Mouse (Mus musculus) lung, embryonic 16.5 days (tissue): ENCODE results near the gene Gm28308. TPM values are rescaled to one million over a fixed set of nuclear protein-coding genes. Genes with fewer than 3 reads are reported as not detected.
A peak's percentile ranks its signal among the peaks of the same experiment; 100 is the strongest.

Source experiments
- ATAC-seq: fragments of 200-750 bp; cut with Nextera tagmentation; 2 replicates; pipeline ENCODE4 v1.8.0; 2017; ENCODE audit warnings: low read depth, mild to moderate bottlenecking, moderate library complexity
- H3K27ac ChIP-seq: fragments of 300-500 bp; sonication (generic); 2 replicates; pipeline ENCODE4 v1.5.1; 2014; ENCODE audit warnings: mild to moderate bottlenecking, control low read depth, low read length
- H3K27me3 ChIP-seq: fragments of 300-500 bp; sonication (generic); 2 replicates; pipeline ENCODE4 v1.6.1; 2014; ENCODE audit warnings: low read depth, low read length, mixed read lengths; ENCODE audit not compliant: control insufficient read depth, insufficient read depth
- H3K36me3 ChIP-seq: fragments of 300-500 bp; sonication (generic); 2 replicates; pipeline ENCODE4 v1.6.1; 2014; ENCODE audit warnings: low read length; ENCODE audit not compliant: control insufficient read depth, insufficient read depth
- H3K4me1 ChIP-seq: fragments of 300-500 bp; sonication (generic); replicated peaks from 2 replicates; pipeline ENCODE4 v1.6.1; 2014; ENCODE audit warnings: low read length, mixed read lengths; ENCODE audit not compliant: control insufficient read depth, insufficient read depth
- H3K4me2 ChIP-seq: fragments of 300-500 bp; sonication (generic); 2 replicates; pipeline ENCODE4 v1.6.1; 2014; ENCODE audit warnings: low read depth, low read length, control low read depth
- H3K4me3 ChIP-seq: fragments of 300-500 bp; sonication (generic); 2 replicates; pipeline ENCODE4 v1.5.1; 2014; ENCODE audit warnings: mild to moderate bottlenecking, low read length, control low read depth
- H3K9ac ChIP-seq: fragments of 300-500 bp; sonication (generic); 2 replicates; pipeline ENCODE4 v1.6.1; 2014; ENCODE audit warnings: low read length, control low read depth
- H3K9me3 ChIP-seq: fragments of 300-500 bp; sonication (generic); 2 replicates; pipeline ENCODE4 v1.6.1; 2016; ENCODE audit warnings: low read length; ENCODE audit not compliant: control insufficient read depth
- WGBS: fragments of 180-500 bp; shearing (Covaris S2); extraction: QIAGEN DNeasy Blood & Tissue Kit; methylation state at CpG from one replicate; pipeline ENCODE4 v1.1.7; 2014; 5-methylcytosine and 5-hydroxymethylcytosine counted together
- polyA plus RNA-seq: library from polyadenylated mRNA; unstranded; fragments of >200 nt; fragmentation: Nextera tagmentation; extraction: Ambion mirVana; gene quantifications from 2 replicates; pipeline ENCODE4 v1.2.1, GENCODE M21; 2015

Gm28308 gene
- polyA plus RNA-seq, 1 experiment from 2014 or later = not detected

DNA sequence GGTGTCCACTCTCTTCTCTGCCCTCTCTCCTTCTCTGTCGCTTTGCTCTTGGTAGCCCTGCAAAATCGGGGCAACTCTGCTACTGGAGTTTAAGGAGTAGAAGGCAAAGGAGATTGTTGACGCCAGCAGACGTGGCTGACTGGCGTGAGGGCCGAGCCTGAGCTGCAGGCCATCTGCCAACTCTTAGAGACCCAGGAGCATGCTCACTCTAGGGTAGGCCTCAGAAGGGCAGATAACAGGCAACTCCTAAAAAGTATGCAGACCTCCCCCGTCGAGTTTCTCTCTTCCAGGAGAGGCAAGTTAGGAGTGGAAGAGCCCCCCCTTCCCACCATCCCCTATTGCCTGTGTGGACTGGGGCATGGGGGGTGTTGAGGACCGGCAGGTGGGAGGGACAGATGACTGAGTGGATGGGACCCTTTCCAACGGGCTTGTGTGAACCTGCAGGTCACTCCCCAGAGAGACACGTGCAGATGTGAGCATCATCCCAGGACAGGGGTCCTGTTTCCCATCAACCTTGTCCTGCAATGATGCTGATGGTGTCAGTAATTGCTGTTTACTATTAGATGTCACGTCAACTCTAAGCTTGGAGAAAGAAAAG, 53.9 kb downstream of the Gm28308 start:
- Histone ChIP-seq H3K9me3 (no peaks in the 10 kb centered on the region), H3K4me1 (peaks cover 10% of the 10 kb centered on the region), H3K4me2 (peak overlapping the region; percentile 96), H3K9ac (peak overlapping the region; percentile 85), H3K4me3 (peak overlapping the region; percentile 80), H3K27me3 (peaks cover 52% of the 10 kb centered on the region), H3K36me3 (no peaks in the 10 kb centered on the region), H3K27ac (peak overlapping the region; percentile 98)
- WGBS = 3% methylated on average over 12 of the region's 12 CpGs
- peak; percentile 24; the same call in 1 of the 2 replicates for ATAC-seq

DNA sequence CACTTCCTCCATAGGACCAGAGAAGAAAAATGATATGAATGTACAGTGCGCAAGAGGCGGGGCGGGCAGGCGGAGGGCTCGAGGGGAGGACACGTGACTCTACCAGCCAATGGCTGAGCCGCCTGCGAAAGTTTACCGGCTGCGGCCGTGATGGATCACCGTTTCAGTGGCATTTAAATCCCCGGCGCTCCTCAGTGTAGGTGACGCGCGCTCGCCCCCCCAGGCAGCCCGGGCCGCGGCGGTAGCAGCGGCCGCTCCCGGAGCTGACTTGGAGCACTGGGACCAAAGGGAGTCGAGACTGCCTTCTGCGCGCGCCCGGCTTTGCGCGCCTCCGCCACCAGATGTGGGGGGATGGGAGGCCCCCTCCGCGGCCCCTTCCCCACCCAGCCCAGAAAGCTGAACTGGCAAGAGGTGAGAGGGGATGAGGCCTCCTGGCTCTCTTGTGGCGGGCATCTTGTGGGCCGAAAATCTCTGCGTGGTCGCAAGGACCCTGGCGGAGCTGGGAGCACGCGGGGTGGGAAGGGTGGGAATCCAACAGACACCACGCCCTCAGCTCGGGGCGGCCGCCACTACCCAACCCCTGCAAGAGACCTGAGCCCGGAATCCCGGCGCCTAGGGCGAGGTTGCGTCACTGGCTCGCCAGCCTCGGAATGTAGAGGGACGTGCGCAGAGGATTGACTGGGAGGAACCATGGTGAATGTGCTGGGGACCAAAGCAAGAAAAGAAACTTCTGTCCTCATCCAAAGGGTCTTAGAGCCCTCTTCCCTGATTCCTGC, 54.7 kb downstream of the Gm28308 start, which contains the start of gene Hoxa1:
Gene Hoxa1, minus strand, starts transcription at position 42 of the 776 bp plus-strand sequence.
- Histone ChIP-seq H3K4me2 (peak within 1 kb of the TSS; percentile 96), H3K9ac (peak within 1 kb of the TSS; percentile 85), H3K9me3 (no peaks in the 10 kb centered on the region), H3K4me1 (peaks cover 10% of the 10 kb centered on the region), H3K4me3 (peak within 1 kb of the TSS; percentile 80), H3K27ac (peak within 1 kb of the TSS; percentile 98), H3K27me3 (peaks cover 57% of the 10 kb centered on the region), H3K36me3 (no peaks in the 10 kb centered on the region)
- ATAC-seq = peak; percentile 88
- under 1% methylated on average over 45 of the region's 55 CpGs for WGBS

DNA sequence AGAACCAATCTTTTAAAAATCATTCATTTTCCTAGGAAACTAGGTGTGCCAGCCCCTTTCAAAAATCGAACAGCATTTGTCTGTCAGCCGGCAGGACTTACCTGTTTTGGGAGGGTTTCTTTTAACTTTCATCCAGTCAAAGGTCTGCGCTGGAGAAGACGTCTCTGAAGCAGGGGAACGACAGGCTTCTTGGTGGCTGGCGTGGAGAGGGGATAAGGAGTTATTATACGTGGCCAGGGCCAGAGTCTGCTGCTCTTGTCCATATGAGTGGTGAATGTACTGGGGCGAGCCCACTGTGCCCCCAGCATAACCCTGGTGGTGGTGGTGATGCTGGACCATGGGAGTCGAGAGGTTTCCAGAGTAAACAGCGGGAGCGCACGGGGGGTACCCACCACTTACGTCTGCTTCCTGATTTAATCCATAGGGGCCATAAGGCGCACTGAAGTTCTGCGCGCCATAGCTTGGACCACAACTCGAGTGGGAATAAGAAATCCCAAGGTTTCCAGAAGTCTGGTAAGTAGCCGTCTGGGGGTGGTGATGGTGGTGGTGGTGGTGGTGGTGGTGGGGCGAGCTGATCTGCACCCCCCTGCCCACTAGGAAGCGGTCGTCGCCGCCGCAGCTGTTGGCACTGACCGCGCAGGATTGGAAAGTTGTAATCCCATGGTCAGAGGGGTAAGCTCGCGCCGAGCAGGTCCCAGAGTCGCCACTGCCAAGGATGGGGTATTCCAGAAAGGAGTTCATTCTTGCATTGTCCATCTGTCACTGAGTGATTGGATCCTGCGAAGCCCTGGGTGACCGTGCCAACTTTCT, 55.5 kb downstream of the Gm28308 start:
- Histone ChIP-seq H3K36me3 (no peaks in the 10 kb centered on the region), H3K4me1 (peaks cover 10% of the 10 kb centered on the region), H3K9me3 (no peaks in the 10 kb centered on the region), H3K4me2 (peak overlapping the region; percentile 96), H3K9ac (peak overlapping the region; percentile 38), H3K27ac (no peak overlapping the region), H3K27me3 (peaks cover 64% of the 10 kb centered on the region), H3K4me3 (peak overlapping the region; percentile 80)
- ATAC-seq = no peak
- 1% methylated on average over 32 of the region's 32 CpGs for WGBS

DNA sequence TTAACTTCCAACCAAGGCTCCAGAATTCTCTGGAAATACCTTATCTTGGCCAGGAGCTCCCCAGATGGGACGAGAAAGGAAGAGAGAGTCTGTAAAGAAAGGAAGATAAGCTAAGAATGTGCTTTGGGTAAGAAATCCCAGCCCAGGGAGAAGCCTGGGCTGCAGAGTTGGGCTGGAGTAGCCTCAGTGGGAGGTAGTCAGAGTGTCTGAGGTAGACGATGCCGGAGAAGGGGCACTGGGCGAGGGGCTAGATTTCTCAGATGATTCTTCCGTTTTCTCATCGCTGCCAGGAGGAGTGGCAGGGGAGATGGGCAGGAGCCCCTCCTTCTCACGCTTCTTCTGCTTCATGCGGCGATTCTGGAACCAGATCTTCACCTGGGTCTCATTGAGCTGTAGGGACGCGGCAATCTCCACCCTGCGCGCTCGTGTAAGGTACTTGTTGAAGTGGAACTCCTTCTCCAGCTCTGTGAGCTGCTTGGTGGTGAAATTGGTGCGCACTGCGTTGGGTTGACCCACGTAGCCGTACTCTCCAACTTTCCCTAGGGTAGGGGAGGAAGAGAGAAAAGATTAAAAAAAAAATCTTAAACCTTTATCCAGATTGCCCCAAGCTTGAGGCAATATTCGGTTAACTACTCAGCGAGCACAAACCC, 56.5 kb downstream of the Gm28308 start:
- Histone ChIP-seq H3K36me3 (no peaks in the 10 kb centered on the region), H3K27me3 (peaks cover 67% of the 10 kb centered on the region), H3K9me3 (no peaks in the 10 kb centered on the region), H3K4me3 (0 out of 2 replicates have a peak overlapping the region, but pooled peaks have one; percentile 80), H3K27ac (no peak overlapping the region), H3K4me2 (peak overlapping the region; percentile 96; the same call in 1 of the 2 replicates), H3K4me1 (peaks cover 8% of the 10 kb centered on the region), H3K9ac (no peak overlapping the region)
- no peak for ATAC-seq
- WGBS = 15% methylated on average over 20 of the region's 20 CpGs

DNA sequence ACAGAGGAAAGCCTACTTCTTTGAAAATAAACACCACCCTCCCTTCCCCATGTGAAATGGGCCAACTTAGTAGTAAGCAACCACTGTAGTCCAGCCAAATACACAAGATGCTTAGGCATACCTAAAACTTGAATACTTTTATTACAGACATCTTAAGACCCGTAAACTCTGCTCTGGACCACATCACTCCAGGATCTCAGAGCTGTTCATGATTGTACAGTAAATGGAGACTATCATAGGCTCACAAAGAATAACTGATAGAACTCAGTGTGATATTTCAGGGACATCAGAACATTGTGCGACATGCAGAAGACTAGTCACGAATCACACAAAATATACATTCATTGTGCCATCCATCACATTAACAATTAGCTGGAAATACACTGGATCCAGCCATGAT, 57.7 kb downstream of the Gm28308 start:
- Histone ChIP-seq H3K36me3 (no peaks in the 10 kb centered on the region), H3K9ac (no peak overlapping the region), H3K4me1 (peaks cover 7% of the 10 kb centered on the region), H3K4me3 (no peak overlapping the region), H3K9me3 (no peaks in the 10 kb centered on the region), H3K4me2 (no peak overlapping the region), H3K27ac (no peak overlapping the region), H3K27me3 (peaks cover 71% of the 10 kb centered on the region)
- WGBS = 59% methylated on average over 3 of the region's 3 CpGs
- ATAC-seq = no peak

DNA sequence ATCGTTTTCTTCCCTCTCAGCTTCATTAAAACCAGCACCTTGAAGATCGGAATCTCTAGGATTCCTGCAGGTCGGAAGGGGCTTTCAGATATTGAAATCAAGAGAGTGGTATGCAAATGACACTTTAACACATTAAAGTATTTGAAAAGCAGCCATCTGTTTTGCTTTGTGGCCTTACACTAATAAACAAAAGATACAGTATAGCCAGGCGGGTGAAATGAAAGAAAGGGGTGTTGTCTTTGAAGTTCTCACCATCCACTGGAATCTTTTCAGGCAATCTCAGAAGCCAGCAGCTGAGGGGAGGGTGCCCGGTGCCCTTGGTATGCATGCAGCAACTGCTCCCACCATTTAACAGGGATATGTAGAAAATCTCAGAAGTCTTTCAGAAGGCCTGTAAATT, 59.1 kb downstream of the Gm28308 start:
- WGBS = 61% methylated on average over 5 of the region's 5 CpGs

DNA sequence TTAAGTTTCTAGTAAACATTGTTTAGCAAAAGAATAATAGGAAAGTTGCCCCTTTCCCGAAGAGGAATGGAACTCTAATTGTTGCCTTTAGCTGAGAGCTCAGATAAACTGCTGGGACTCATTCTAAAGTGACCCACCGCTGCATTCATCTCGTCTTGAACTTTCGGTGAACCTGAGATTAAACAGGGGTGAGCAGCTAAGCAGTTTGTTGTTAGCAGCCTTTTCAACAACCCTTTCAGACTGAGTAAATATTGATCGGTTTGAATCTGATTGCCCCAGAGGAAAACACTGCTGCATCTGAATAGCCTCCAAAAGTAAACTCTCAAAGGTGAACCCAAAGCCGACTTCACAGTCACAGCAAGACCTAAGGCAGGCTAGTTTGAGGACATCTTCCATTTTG, 59.9 kb downstream of the Gm28308 start:
- Histone ChIP-seq H3K4me3 (no peak overlapping the region), H3K9ac (no peak overlapping the region), H3K9me3 (no peaks in the 10 kb centered on the region), H3K27me3 (peaks cover 72% of the 10 kb centered on the region), H3K4me1 (no peaks in the 10 kb centered on the region; the same call in 1 of the 2 replicates), H3K27ac (no peak overlapping the region), H3K4me2 (no peak overlapping the region), H3K36me3 (no peaks in the 10 kb centered on the region)
- 20% methylated on average over 6 of the region's 6 CpGs for WGBS
- no peak for ATAC-seq

More for the DNA sequence above, 59.1 kb downstream of the Gm28308 start:
- Histone ChIP-seq H3K27ac (no peak overlapping the region), H3K4me3 (no peak overlapping the region), H3K4me2 (no peak overlapping the region), H3K4me1 (peaks cover 2% of the 10 kb centered on the region), H3K9me3 (no peaks in the 10 kb centered on the region), H3K36me3 (no peaks in the 10 kb centered on the region), H3K9ac (no peak overlapping the region), H3K27me3 (peaks cover 72% of the 10 kb centered on the region)
- ATAC-seq = no peak

DNA sequence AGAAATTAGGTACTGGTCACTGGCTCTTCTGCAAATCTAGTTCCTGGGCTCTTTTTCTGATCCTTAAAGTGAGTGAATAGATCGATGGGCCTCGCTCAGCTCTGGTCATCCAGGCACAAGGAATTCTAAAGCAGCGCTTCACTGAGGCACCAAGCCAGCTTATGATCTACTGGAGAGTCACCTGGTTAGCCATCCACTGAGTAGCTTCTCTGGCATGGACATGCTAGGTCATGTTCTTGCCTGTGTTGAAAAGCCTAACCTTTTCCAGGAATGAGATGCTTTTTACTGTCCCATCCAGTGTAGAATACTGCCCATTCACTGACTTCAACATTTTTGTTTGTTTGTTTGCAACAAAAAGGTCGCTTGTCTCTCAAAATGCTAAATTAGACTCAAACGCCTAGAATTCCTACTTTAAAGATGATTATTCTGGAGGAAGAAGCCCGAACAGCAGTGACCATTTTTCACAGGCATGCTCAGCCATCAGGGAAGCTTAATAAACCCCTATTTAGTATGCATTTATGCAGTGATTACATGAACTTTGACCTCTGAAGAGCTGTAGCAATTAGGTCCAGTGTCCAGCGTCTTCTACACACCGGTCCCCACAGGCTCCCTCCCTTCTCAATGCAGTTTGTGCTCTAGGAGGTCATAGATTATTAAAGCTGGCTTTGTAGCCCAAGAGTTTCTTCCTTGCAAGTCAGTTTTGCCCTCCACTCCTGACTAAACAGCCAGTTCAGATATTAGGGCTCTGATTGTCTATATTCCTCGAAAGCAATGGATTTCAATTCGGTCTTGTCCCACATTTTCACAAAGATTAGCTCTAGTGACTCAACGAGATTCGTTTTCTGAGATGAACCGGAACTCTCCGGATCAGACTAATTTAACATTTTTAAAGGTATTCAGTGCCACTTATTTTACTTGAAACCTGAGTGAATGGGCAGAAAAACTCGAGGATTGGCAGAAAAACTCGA, 60.6 kb downstream of the Gm28308 start:
- no peak for ATAC-seq
- no peak overlapping the region for H3K4me2 ChIP-seq
- H3K4me1 ChIP-seq = no peaks in the 10 kb centered on the region; the same call in 1 of the 2 replicates
- no peak overlapping the region for H3K27ac ChIP-seq
- no peaks in the 10 kb centered on the region for H3K36me3 ChIP-seq
- H3K4me3 ChIP-seq = no peak overlapping the region
- WGBS = 37% methylated on average over 16 of the region's 16 CpGs
- peaks cover 67% of the 10 kb centered on the region for H3K27me3 ChIP-seq
- H3K9me3 ChIP-seq = no peaks in the 10 kb centered on the region
- no peak overlapping the region for H3K9ac ChIP-seq
